8 mouse cellular contexts compared by ENCODE assay signal in genomic region chr2:69043431-69044118, GRCm38 (mm10).
A peak's percentile ranks its signal among the peaks of the same experiment; 100 is the strongest.
DNase-seq lines count a peak whose midpoint lies in the region; ATAC-seq lines count a peak whose summit lies in the region.

No protein-coding gene starts in this region.

- no peaks in the 10 kb centered on the region for H3K36me3 ChIP-seq in embryonic facial prominence, embryonic 12.5 days
- no peaks in the 10 kb centered on the region for H3K36me3 ChIP-seq in hindbrain, embryonic 15.5 days
- no peaks in the 10 kb centered on the region for H3K36me3 ChIP-seq in limb, embryonic 13.5 days
- no peaks in the 10 kb centered on the region for H3K36me3 ChIP-seq in midbrain, embryonic 13.5 days

- no peak overlapping the region for H3K4me2 ChIP-seq in embryonic facial prominence, embryonic 12.5 days (replicated peaks)
- no peak overlapping the region for H3K4me2 ChIP-seq in hindbrain, embryonic 15.5 days
- no peak overlapping the region for H3K4me2 ChIP-seq in limb, embryonic 13.5 days (replicated peaks)
- no peak overlapping the region for H3K4me2 ChIP-seq in midbrain, embryonic 13.5 days (replicated peaks)

- no peaks in the 10 kb centered on the region for H3K27me3 ChIP-seq in embryonic facial prominence, embryonic 12.5 days
- H3K27me3 ChIP-seq in hindbrain, embryonic 15.5 days = no peaks in the 10 kb centered on the region
- H3K27me3 ChIP-seq in limb, embryonic 13.5 days = no peaks in the 10 kb centered on the region
- no peaks in the 10 kb centered on the region for H3K27me3 ChIP-seq in midbrain, embryonic 13.5 days

- H3K9me3 ChIP-seq in embryonic facial prominence, embryonic 12.5 days = no peaks in the 10 kb centered on the region
- H3K9me3 ChIP-seq in hindbrain, embryonic 15.5 days = no peaks in the 10 kb centered on the region
- H3K9me3 ChIP-seq in limb, embryonic 13.5 days = no peaks in the 10 kb centered on the region
- H3K9me3 ChIP-seq in midbrain, embryonic 13.5 days = no peaks in the 10 kb centered on the region

- H3K9ac ChIP-seq in embryonic facial prominence, embryonic 12.5 days = no peak overlapping the region
- H3K9ac ChIP-seq in hindbrain, embryonic 15.5 days = no peak overlapping the region
- no peak overlapping the region for H3K9ac ChIP-seq in limb, embryonic 13.5 days
- no peak overlapping the region for H3K9ac ChIP-seq in midbrain, embryonic 13.5 days (replicated peaks)

- WGBS in embryonic facial prominence, embryonic 12.5 days = 78% methylated on average over 4 of the region's 4 CpGs
- 59% methylated on average over 4 of the region's 4 CpGs for WGBS in hindbrain, embryonic 15.5 days
- 44% methylated on average over 4 of the region's 4 CpGs for WGBS in limb, embryonic 13.5 days
- WGBS in midbrain, embryonic 13.5 days = 78% methylated on average over 4 of the region's 4 CpGs

- peak; percentile 22 for DNase-seq in right cerebral cortex, postnatal 14 days
- no peak for DNase-seq in right cerebral cortex, adult 18-20 months
- DNase-seq in adrenal gland, postnatal 25 days = peak; percentile 11
- DNase-seq in thymus, postnatal 25 days = peak; percentile 75

- H3K4me3 ChIP-seq in embryonic facial prominence, embryonic 12.5 days = no peak overlapping the region
- no peak overlapping the region for H3K4me3 ChIP-seq in hindbrain, embryonic 15.5 days
- H3K4me3 ChIP-seq in limb, embryonic 13.5 days = no peak overlapping the region
- H3K4me3 ChIP-seq in midbrain, embryonic 13.5 days (replicated peaks) = no peak overlapping the region

- H3K4me1 ChIP-seq in embryonic facial prominence, embryonic 12.5 days = peaks cover 14% of the 10 kb centered on the region
- H3K4me1 ChIP-seq in hindbrain, embryonic 15.5 days (replicated peaks) = peaks cover 13% of the 10 kb centered on the region; the same call in 1 of the 2 replicates
- peaks cover 14% of the 10 kb centered on the region for H3K4me1 ChIP-seq in limb, embryonic 13.5 days
- H3K4me1 ChIP-seq in midbrain, embryonic 13.5 days (replicated peaks) = peaks cover 9% of the 10 kb centered on the region

- ATAC-seq in embryonic facial prominence, embryonic 12.5 days (ENCODE audit: insufficient number of reproducible peaks, insufficient read depth, low FRiP score, low TSS enrichment) = 0 out of 2 replicates have a peak, but pooled peaks have one; percentile 47
- ATAC-seq in hindbrain, embryonic 15.5 days (ENCODE audit: low FRiP score, low read depth) = peak; percentile 65
- peak; percentile 68 for ATAC-seq in limb, embryonic 13.5 days (ENCODE audit: low FRiP score, low read depth)
- ATAC-seq in midbrain, embryonic 13.5 days = peak; percentile 55; the same call in 1 of the 2 replicates

- no peak overlapping the region for H3K27ac ChIP-seq in embryonic facial prominence, embryonic 12.5 days
- H3K27ac ChIP-seq in hindbrain, embryonic 15.5 days (replicated peaks) = peak overlapping the region; percentile 52; the same call in 1 of the 2 replicates
- no peak overlapping the region for H3K27ac ChIP-seq in limb, embryonic 13.5 days
- peak overlapping the region; percentile 48; the same call in 1 of the 2 replicates for H3K27ac ChIP-seq in midbrain, embryonic 13.5 days

Comparison
In these comparisons a context has a peak if more than half of its experiments do, and no peak if none do; other contexts are left out.
1. H3K27ac ChIP-seq: peak in hindbrain, embryonic 15.5 days (single experiment) and midbrain, embryonic 13.5 days (single experiment); none in embryonic facial prominence, embryonic 12.5 days (single experiment) and limb, embryonic 13.5 days (single experiment).
2. Peak in every context shown above with its lines, with median percentiles within 50 percentile points of each other: ATAC-seq.